Mouse (Mus musculus) cerebellum, adult 9-10 months (tissue): ENCODE results near the gene Rbm38.

Experiments
- DNase-seq: peaks from one replicate; pipeline ENCODE4 v3.0.0; 2022

Rbm38 gene

GRCm38 (mm10) chr2:173061443-173062351, 41.4 kb downstream of the Rbm38 start:
- DNase-seq, result no peak

GRCm38 (mm10) chr2:173063219-173063618, 42.9 kb downstream of the Rbm38 start:
- no peak for DNase-seq

GRCm38 (mm10) chr2:173064864-173065263, 44.6 kb downstream of the Rbm38 start:
- DNase-seq, result no peak

- DNase-seq, result no peak
Measured at GRCm38 (mm10) chr2:173072948-173073347, 52.6 kb downstream of the Rbm38 start.

DNA sequence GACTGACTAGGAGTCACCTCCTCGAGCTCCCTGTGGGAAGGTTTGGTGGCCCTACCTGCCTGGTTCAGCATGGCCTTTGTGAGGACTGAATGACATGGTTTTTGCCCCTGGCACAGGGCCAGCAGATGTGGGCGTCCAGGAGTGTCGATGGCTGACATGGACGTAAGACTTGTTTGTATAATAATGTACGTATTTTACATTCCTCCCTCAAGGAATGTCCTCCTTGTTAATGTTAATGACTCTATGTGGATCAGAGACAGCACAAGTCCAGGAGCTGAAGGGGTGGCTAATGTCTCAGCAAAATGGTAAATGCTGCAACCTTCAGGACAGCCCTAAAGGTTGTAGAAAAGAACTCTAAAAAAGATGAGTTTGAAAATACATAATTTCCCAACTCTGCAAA, 53.4 kb downstream of the Rbm38 start:
- no peak for DNase-seq

DNA sequence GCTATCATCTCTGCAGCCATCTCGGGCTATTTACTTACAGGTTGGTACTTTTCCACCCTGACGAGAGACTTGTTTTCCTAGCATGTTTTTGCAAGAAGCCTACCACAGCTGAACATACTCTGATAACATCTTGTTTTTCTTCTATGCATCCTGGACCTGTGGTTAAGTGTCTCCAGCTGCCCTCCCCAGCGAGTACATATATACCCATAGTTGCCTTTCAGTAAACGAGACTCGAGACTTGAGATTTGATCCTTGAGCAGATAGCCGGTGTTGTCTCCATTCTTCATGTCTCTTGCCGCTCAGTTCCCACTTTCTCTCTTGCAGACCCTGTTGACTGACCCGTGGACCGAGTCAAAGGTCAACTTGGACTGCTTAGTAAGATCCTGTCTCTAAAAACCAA, 56.6 kb downstream of the Rbm38 start:
- DNase-seq, result no peak

- DNase-seq, result no peak
Measured at GRCm38 (mm10) chr2:173079766-173080549, 59.7 kb downstream of the Rbm38 start.

DNA sequence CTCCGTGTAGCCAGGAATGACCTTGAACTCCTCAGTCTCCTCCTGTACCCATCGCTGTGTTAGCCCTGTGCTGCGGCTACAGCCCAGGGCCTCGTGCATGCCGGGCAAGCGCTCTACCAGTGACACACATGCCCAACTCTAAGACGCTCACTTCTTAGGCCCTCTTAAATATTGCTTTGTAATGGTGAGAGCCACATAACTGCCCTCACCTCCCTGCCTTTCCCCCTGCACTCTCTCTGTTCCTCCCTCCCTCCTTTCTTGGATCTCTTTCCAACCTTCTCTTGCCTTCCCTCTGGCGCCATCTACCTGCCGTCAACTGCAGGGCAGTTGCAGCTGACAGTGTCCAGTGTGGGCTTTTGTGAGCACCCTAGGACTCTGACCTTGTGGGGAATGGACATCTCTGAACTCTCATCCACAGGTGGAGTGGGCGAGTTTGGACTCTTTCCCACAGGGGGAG, 60.5 kb downstream of the Rbm38 start:
- peak; percentile 67 for DNase-seq

- DNase-seq, result no peak
Measured at GRCm38 (mm10) chr2:173082706-173083105, 62.4 kb downstream of the Rbm38 start.

DNA sequence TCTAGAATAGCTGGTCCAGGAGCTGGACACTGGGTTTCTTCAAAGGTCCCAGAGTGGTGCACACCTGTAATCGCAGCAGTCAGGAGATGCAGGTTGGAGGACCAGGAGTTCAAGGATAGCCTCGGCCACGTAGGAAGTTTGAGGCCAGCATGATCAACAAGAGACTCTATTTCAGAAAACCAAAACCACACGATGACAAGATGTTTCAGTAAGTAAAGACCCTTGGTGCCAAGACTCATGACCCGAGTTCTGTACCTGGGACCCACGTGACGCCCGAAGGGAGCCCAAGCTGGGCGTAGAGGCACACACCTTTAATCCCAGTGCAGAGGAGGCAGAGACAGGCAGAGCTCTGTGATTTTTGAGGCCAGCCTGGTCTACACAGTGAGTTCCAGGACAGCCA, 62.8 kb downstream of the Rbm38 start:
- no peak for DNase-seq

DNA sequence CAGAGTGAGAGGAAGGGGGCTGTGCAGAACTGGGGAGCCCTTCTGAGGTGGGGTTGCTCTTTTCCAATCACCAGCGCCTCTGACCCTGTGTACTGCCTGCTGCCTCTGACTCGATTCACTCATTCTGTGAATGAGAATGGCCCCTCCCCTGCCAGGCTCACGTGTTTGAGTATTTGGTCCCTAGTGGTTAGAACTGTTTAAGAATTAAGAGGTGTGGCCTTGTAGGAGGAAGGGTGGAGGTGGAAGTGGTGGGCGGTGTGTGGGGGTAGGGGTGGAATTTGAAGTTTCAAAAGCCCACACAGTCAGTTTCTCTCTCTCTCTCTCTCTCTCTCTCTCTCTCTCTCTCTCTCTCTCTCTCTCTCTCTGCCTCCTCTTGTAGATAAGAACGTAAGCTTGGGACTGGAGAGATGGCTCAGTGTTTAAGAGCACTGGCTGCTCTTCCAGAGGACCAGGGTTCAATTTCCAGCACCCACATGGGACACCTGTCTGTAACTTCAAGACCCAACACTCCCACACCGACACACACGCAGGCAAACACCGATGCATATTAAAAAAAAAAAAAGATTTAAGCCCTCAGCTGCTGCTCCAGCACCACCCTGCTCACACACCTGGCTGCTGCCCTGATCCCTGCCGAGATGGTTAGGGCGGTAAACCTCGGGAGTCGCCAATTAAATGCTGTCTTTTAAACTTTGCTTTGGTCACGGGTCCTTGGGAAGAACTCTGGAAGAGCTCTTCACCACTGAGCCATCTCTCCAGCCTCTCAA, 63.6 kb downstream of the Rbm38 start:
- DNase-seq, result no peak
